Mouse (Mus musculus) cortical plate, adult 2 months (tissue): ENCODE measurements around the gene Usp5.

Experiments used
- CTCF ChIP-seq: fragments of 200-500 bp; IDR thresholded peaks from 2 replicates; pipeline ENCODE4 v1.5.1; 2011; ENCODE audit warnings: mild to moderate bottlenecking, control low read depth, low read length; ENCODE audit not compliant: insufficient read depth; ENCODE audit errors: extremely low read depth
- POLR2A ChIP-seq: fragments of 200-500 bp; IDR thresholded peaks from 2 replicates; pipeline ENCODE4 v1.6.1; 2011; ENCODE audit warnings: mild to moderate bottlenecking, low read length, control low read depth; ENCODE audit not compliant: insufficient read depth; ENCODE audit errors: extremely low read depth

GRCm38 (mm10) chr6:124811403-124811665 is 17.9 kb downstream of the Usp5 start:
- TF ChIP-seq CTCF (no peak), POLR2A (no peak)
